Mouse (Mus musculus): ENCODE measurements around the gene Bves. TPM values are rescaled to one million over a fixed set of nuclear protein-coding genes. Genes with fewer than 3 reads are reported as not detected.
"Not testable (repeated sequence)": the region's sequence is repeated elsewhere in the genome, so short reads cannot be mapped to it uniquely, and the experiment has no call there.

Gene Bves
- total RNA-seq, 1 experiment from 2014 or later = not detected

GRCm38 (mm10) chr10:45344381-45344780 lies 8.8 kb downstream of the Bves start:
- no peak for ATAC-seq (replicated peaks; ENCODE audit: low read depth, poor library complexity, severe bottlenecking)

- no peak for ATAC-seq (replicated peaks; ENCODE audit: low read depth, poor library complexity, severe bottlenecking)
Observed at GRCm38 (mm10) chr10:45345217-45345616, 9.6 kb downstream of the Bves start.

- ATAC-seq (replicated peaks; ENCODE audit: low read depth, poor library complexity, severe bottlenecking) = not testable (repeated sequence)
Observed at GRCm38 (mm10) chr10:45348143-45348542, 12.6 kb downstream of the Bves start.

- ATAC-seq (replicated peaks; ENCODE audit: low read depth, poor library complexity, severe bottlenecking) = no peak
Observed at GRCm38 (mm10) chr10:45356091-45356490, 20.5 kb downstream of the Bves start.

DNA sequence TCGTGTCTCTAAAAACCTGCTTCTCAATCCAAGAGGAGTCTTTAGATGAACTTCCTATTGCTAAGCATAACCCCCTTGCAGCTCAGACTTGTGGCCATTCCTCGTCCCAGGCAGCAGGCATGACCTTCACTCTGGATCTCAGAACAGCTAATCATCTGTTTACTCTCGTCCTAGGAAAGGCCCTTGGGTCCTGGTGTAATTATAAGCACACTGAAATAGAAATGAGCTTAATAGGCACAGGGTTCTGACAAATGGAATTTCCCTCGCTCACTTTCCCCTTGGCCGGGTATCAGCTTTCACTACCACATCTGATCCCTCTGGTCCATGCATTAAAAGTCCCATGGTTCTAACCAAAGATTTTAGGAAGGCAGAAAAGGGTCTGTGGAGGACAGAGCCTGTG lies 27.8 kb downstream of the Bves start:
- no peak for ATAC-seq (replicated peaks; ENCODE audit: low read depth, poor library complexity, severe bottlenecking)

GRCm38 (mm10) chr10:45366987-45367705 lies 31.6 kb downstream of the Bves start:
- ATAC-seq (replicated peaks; ENCODE audit: low read depth, poor library complexity, severe bottlenecking) = no peak

DNA sequence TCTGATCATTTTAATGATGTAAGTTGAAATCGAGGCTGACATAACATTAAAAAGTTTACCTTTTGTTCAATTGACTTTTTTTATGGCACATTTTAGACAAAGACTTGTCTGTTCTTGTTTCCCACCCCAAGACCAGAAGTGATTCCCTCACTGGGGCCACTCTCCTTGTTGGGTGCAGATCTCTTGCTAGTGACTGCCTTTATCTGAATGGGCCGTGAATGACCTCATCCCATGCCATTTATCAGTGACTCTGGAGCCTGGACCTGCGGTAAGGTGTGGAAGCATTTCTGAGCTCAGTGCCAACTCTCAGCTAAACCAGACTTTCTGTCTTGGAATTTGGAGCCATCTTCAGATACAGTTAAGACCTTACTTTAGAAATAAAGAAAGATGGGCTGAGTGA lies 34.1 kb downstream of the Bves start:
- ATAC-seq (replicated peaks; ENCODE audit: low read depth, poor library complexity, severe bottlenecking) = no peak

GRCm38 (mm10) chr10:45370545-45370944 lies 35.0 kb downstream of the Bves start:
- ATAC-seq (replicated peaks; ENCODE audit: low read depth, poor library complexity, severe bottlenecking) = no peak

- peak; percentile 99 for ATAC-seq (replicated peaks; ENCODE audit: low read depth, poor library complexity, severe bottlenecking)
Observed at GRCm38 (mm10) chr10:45372994-45373692, 37.6 kb downstream of the Bves start.

- ATAC-seq (replicated peaks; ENCODE audit: low read depth, poor library complexity, severe bottlenecking) = no peak
Observed at GRCm38 (mm10) chr10:45378269-45378668, 42.7 kb downstream of the Bves start.

DNA sequence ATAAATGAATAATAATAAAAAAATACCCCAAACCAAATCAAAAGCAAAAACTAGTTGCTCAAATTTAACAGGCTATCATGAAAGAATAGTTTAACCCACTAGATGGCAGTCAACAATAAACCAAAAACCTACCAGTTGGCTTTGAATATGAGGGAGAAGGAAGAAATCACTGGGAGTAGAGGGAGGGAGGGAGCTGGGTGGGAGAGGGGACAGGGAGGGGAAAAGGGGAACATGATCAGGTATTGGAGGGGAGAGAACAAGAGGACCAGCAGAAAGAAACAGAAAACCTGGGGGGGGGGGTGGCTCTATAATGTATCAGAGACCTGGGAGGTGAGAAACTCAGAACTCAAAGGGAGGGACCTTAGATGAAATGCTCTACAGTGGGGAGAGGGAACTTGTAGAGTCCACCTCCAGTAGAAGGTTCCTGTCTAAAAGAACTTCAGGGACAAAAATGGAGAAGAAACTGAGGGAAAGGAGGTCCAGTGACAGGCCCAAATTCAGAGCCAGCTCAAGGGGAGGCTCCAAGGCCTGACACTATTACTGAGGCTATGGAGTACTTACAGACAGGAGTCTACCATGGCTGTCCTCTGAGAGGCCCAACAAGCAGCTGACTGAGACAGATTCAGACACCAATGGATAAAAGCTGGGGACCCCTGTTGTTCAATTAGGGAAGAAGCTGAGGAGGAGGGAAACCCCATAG lies 46.5 kb downstream of the Bves start:
- ATAC-seq (replicated peaks; ENCODE audit: low read depth, poor library complexity, severe bottlenecking) = no peak

DNA sequence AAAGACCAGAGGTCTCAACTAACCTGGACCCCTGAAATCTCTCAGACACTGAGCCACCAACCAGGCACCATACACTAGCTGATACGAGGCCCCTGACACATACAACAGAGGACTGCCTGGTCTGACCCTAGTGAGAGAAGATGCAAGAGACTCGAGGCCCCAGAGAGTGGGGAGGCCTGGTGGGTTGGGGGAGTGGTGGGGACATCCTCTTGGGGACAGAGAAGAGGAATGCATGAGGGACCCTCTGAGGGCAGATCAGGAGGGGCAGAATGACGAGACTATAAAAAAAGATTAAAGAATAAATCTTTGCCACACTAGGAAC lies 47.0 kb downstream of the Bves start:
- no peak for ATAC-seq (replicated peaks; ENCODE audit: low read depth, poor library complexity, severe bottlenecking)

GRCm38 (mm10) chr10:45398211-45398610 lies 62.6 kb downstream of the Bves start:
- ATAC-seq (replicated peaks; ENCODE audit: low read depth, poor library complexity, severe bottlenecking) = no peak

DNA sequence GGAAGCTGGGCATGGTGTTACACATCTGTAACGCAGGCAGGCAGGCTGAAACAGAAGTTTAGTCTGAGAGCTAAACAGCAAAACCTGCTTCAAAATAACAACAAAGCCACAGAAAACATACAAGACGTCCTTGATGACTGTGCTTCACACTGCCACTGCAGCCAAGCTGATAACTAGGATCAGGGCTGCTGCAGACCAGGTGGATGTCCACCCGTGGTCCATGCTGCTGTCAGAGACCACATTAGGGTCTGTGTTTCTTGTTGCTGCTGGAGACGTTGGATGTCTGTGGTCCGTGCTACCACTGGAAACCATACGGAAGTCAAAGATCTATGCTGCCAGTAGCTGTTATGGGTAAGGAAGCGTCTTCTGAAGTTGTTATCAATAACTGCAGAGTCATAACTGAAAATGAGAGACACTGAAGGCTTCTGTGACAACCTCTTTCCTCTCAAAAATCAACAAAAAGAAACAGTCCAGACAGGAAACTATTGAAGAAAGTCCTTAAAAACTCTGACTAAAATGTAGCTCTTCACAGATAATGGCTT lies 64.2 kb downstream of the Bves start:
- ATAC-seq (replicated peaks; ENCODE audit: low read depth, poor library complexity, severe bottlenecking) = no peak

DNA sequence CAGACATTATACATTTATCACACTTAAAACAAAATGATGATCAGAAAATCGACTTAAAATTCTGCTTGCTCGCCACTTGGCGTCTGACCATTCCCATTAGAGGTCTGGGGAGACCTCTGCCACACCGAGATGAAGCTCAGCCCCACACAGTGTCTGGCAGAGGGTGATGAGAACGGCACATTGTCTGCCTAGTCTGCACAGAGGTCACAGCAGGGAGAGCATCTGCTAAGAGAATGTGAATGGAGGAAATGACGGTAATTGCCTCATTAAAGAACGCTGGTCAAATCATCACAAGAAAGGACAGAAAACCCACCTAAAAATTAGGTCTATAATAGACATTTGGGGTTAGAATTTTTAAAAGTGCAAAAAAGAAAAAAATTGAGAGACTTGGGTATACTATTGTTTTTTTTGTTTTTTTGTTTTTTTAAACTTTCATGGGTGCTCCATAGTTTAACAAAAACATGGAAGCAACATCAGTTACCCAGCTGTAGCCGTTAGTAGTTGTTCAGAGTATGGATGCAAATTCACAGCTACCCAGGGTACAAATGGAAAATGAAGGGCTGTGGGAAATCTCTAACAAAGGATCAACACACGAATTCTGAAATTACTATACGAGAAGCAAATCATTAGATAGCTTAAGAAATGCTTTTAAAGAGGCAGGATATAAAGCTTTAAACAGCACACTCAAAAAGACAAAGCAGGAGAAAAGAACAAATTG lies 75.2 kb downstream of the Bves start:
- ATAC-seq (replicated peaks; ENCODE audit: low read depth, poor library complexity, severe bottlenecking) = no peak

- no peak for ATAC-seq (replicated peaks; ENCODE audit: low read depth, poor library complexity, severe bottlenecking)
Observed at GRCm38 (mm10) chr10:45411741-45412140, 76.2 kb downstream of the Bves start.

- no peak for ATAC-seq (replicated peaks; ENCODE audit: low read depth, poor library complexity, severe bottlenecking)
Observed at GRCm38 (mm10) chr10:45412144-45412543, 76.6 kb downstream of the Bves start.

Measured in common myeloid progenitor, adult 5-6 weeks (primary cell).